Mouse (Mus musculus): ENCODE results near the gene Srcap.

DNA sequence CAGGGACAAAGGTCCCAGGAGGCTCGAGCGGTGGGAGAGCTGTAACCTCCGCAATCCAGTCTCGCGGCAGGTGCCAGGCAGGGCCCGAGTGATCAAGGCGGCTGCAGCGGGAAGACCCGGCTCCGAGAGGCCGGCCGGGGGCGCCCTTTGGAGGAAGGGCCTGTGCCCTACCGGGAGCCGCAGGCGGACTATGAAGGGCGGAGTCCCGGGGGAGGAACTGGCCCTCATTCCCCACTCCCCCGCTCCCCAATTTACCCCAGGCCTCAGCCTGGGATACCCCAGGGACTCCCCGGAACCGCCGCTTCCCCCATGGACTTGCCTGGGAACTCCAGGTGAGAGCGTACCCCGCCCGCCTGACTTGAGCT is 40.2 kb upstream of the Srcap start:
- TF ChIP-seq CTCF (IDR thresholded peaks at IDR 0.05; ENCODE audit: low read depth, low read length) (no peak), GATA1 (IDR thresholded peaks at IDR 0.05; ENCODE audit: borderline replicate concordance, low read length) (no peak), TAL1 (conservative IDR thresholded peaks at IDR 0.05; ENCODE audit: low read depth, low read length) (no peak)
